Mouse (Mus musculus): Measurements from ENCODE around the gene Htr2a. TPM values are rescaled to one million over a fixed set of nuclear protein-coding genes. Genes with fewer than 3 reads are reported as not detected.
A peak's percentile ranks its signal among the peaks of the same experiment; 100 is the strongest.

Gene Htr2a
- polyA plus RNA-seq, 1 experiment: 0.05 TPM

DNA sequence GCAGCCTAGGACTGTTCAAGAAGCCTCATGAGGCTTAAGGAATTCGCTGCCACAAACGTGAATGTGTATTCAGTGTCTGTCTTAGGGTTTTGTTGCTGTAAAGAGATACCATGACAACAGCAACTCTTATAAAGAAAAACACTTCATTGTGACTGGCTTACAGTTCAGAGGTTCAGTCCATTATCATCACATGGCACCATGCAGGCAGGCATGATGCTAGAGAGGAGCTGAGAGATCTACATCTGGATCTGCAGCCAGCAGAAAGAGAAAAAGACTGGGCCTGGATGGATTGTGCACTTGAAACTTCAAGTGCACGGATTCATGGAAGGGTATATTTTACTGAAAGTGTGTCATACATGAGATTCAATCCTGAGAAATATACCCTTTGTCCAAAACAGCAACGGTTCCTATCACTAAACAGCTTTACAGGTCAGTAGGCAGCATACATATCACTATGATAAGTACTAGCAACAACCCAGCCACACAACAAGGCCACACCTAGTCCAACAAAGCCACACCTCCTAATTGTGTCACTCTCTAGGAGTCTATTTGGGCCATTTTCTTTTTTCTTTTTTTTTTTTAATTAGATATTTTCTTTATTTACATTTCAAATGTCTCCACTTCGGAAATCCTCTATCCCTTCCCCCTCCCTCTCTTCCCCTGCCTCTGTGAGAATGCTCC is 43.8 kb downstream of the Htr2a start:
- 90% methylated on average over 5 of the region's 5 CpGs for WGBS
- H3K36me3 ChIP-seq (ENCODE audit: control insufficient read depth, insufficient read depth, low read length): no peaks in the 10 kb centered on the region
- H3K4me1 ChIP-seq (replicated peaks; ENCODE audit: control insufficient read depth, insufficient read depth, low read length): no peaks in the 10 kb centered on the region
- no peak overlapping the region for H3K27ac ChIP-seq (ENCODE audit: control insufficient read depth, insufficient read depth, low read length)
- no peak for DNase-seq
- no peaks in the 10 kb centered on the region for H3K27me3 ChIP-seq (ENCODE audit: control insufficient read depth, insufficient read depth, low read length)
- TF ChIP-seq CTCF (IDR thresholded peaks at IDR 0.05; ENCODE audit: borderline replicate concordance, control insufficient read depth, extremely low read depth, insufficient read depth, low read length, poor library complexity): no peak
- no peak for TF ChIP-seq POLR2A (IDR thresholded peaks at IDR 0.05; ENCODE audit: control insufficient read depth, extremely low read depth, insufficient read depth, low read length, poor library complexity)
- no peak overlapping the region for H3K4me3 ChIP-seq (ENCODE audit: control insufficient read depth, insufficient read depth, low read length)

DNA sequence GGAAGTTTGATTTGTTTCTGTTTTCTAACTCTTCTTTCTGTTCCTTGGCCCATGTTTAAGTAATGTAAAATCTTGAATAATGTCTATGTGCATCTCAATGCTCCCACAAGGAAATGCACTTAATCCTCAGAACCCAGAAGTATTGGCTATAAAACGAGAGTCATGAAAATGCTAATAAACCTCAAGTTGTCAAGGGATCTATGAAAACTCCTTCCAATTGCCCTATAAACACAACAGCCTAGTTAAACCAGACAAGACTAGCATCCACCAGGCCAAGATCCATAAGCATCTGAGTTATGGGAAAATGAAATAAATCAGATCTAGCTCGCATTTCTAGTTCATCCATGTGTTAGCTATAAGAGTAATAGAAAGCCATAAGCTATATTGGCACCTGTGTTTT is 51.3 kb downstream of the Htr2a start:
- 100% methylated on average over 2 of the region's 2 CpGs for WGBS

DNA sequence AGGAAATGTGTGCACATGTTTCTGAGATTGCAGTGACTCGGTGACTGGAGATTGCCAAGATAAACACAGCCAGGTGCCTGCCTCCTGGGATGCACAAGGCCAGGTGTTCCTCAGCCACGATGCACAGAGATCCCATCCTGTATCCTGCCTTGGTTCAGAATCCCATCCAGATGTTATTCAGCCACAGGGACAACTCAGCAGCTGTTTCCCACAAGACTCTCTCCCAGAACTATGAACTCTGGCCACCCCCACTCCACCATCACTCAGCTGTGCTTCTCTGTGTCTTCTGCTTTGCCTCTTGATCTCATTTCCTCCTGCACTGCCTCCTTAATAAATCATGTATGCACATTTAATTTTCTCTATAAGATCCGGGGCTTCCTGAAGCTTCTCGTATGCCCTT is 56.1 kb downstream of the Htr2a start:
- H3K4me3 ChIP-seq (ENCODE audit: control insufficient read depth, insufficient read depth, low read length): no peak overlapping the region
- TF ChIP-seq CTCF (IDR thresholded peaks at IDR 0.05; ENCODE audit: borderline replicate concordance, control insufficient read depth, extremely low read depth, insufficient read depth, low read length, poor library complexity) (no peak), POLR2A (IDR thresholded peaks at IDR 0.05; ENCODE audit: control insufficient read depth, extremely low read depth, insufficient read depth, low read length, poor library complexity) (no peak)
- H3K36me3 ChIP-seq (ENCODE audit: control insufficient read depth, insufficient read depth, low read length): no peaks in the 10 kb centered on the region
- no peak for DNase-seq
- no peaks in the 10 kb centered on the region for H3K4me1 ChIP-seq (replicated peaks; ENCODE audit: control insufficient read depth, insufficient read depth, low read length)
- 50% methylated on average over 4 of the region's 4 CpGs for WGBS
- no peaks in the 10 kb centered on the region for H3K27me3 ChIP-seq (ENCODE audit: control insufficient read depth, insufficient read depth, low read length)
- no peak overlapping the region for H3K27ac ChIP-seq (ENCODE audit: control insufficient read depth, insufficient read depth, low read length)

More for the DNA sequence above, 51.3 kb downstream of the Htr2a start:
- Histone ChIP-seq H3K4me1 (replicated peaks; ENCODE audit: control insufficient read depth, insufficient read depth, low read length) (no peaks in the 10 kb centered on the region), H3K4me3 (ENCODE audit: control insufficient read depth, insufficient read depth, low read length) (no peak overlapping the region), H3K36me3 (ENCODE audit: control insufficient read depth, insufficient read depth, low read length) (no peaks in the 10 kb centered on the region), H3K27me3 (ENCODE audit: control insufficient read depth, insufficient read depth, low read length) (no peaks in the 10 kb centered on the region), H3K27ac (ENCODE audit: control insufficient read depth, insufficient read depth, low read length) (no peak overlapping the region)
- TF ChIP-seq CTCF (IDR thresholded peaks at IDR 0.05; ENCODE audit: borderline replicate concordance, control insufficient read depth, extremely low read depth, insufficient read depth, low read length, poor library complexity): no peak
- no peak for TF ChIP-seq POLR2A (IDR thresholded peaks at IDR 0.05; ENCODE audit: control insufficient read depth, extremely low read depth, insufficient read depth, low read length, poor library complexity)
- DNase-seq: no peak

DNA sequence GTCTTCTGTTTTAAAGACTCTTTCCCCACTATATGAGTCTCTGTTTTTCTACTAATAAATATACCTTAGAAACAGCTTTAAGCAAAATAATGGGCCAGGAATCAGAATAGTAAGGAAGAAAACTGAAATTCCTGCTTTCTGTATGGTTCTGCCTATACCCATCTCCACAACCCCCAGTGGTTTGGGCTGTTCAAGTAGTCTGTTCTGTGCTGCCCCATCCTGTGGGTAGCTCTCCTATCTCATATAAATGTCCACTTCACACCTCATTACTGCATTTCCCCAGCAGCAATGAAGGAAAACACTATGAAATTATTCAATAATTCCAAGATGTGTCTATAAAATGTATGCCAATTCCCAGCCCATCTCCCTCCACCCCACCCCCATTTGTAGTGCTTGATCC is 56.8 kb downstream of the Htr2a start:
- H3K4me1 ChIP-seq (replicated peaks; ENCODE audit: control insufficient read depth, insufficient read depth, low read length): no peaks in the 10 kb centered on the region
- H3K4me3 ChIP-seq (ENCODE audit: control insufficient read depth, insufficient read depth, low read length): no peak overlapping the region
- H3K27ac ChIP-seq (ENCODE audit: control insufficient read depth, insufficient read depth, low read length): no peak overlapping the region
- no peak for DNase-seq
- H3K36me3 ChIP-seq (ENCODE audit: control insufficient read depth, insufficient read depth, low read length): no peaks in the 10 kb centered on the region
- TF ChIP-seq CTCF (IDR thresholded peaks at IDR 0.05; ENCODE audit: borderline replicate concordance, control insufficient read depth, extremely low read depth, insufficient read depth, low read length, poor library complexity) (no peak), POLR2A (IDR thresholded peaks at IDR 0.05; ENCODE audit: control insufficient read depth, extremely low read depth, insufficient read depth, low read length, poor library complexity) (no peak)
- H3K27me3 ChIP-seq (ENCODE audit: control insufficient read depth, insufficient read depth, low read length): no peaks in the 10 kb centered on the region

DNA sequence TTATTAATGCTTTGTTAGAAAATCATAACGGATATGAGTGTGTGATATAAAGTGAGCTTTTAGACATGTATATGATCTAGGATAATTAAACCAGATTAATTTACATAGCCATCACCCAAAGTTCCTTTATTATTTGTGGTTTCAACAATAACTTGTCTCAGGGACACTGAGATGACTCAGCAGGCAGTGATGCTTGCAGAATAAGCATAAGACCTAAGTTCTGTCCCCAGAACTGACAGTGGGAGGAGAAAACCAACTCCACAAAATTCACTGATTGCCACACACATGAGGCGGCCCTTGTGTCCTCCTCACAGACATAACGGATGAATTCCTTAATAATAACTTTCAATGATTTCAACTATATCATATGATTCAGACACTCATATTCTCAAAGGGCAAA is 58.6 kb downstream of the Htr2a start:
- Histone ChIP-seq H3K4me3 (ENCODE audit: control insufficient read depth, insufficient read depth, low read length) (no peak overlapping the region), H3K4me1 (replicated peaks; ENCODE audit: control insufficient read depth, insufficient read depth, low read length) (0 out of 2 replicates have a peak, but pooled peaks cover 2% of the 10 kb centered on the region), H3K36me3 (ENCODE audit: control insufficient read depth, insufficient read depth, low read length) (no peaks in the 10 kb centered on the region), H3K27me3 (ENCODE audit: control insufficient read depth, insufficient read depth, low read length) (no peaks in the 10 kb centered on the region), H3K27ac (ENCODE audit: control insufficient read depth, insufficient read depth, low read length) (no peak overlapping the region)
- DNase-seq: no peak
- no peak for TF ChIP-seq POLR2A (IDR thresholded peaks at IDR 0.05; ENCODE audit: control insufficient read depth, extremely low read depth, insufficient read depth, low read length, poor library complexity)
- TF ChIP-seq CTCF (IDR thresholded peaks at IDR 0.05; ENCODE audit: borderline replicate concordance, control insufficient read depth, extremely low read depth, insufficient read depth, low read length, poor library complexity): no peak
- WGBS: 93% methylated on average over 3 of the region's 3 CpGs

DNA sequence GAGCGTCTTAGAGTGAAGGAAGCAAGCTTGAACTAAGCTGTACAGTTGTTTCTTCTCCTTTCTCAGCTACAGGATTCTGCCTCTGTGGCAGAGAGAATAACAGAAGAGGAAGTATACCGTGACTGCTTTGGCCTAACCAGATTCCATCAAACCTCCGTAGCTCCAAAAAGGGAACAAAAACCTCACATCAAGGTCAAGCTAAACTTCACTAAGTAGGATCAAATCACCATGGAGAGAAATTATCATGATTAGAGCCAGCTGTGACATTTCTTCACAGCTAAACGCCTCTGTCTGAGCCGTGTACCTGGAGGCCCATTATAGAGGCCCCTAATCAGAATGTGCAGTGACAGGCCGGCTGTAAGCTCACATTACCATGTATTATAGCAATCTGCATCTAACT is 63.3 kb downstream of the Htr2a start:
- no peak for DNase-seq
- Histone ChIP-seq H3K4me3 (ENCODE audit: control insufficient read depth, insufficient read depth, low read length) (no peak overlapping the region), H3K27me3 (ENCODE audit: control insufficient read depth, insufficient read depth, low read length) (no peaks in the 10 kb centered on the region), H3K27ac (ENCODE audit: control insufficient read depth, insufficient read depth, low read length) (no peak overlapping the region), H3K36me3 (ENCODE audit: control insufficient read depth, insufficient read depth, low read length) (no peaks in the 10 kb centered on the region), H3K4me1 (replicated peaks; ENCODE audit: control insufficient read depth, insufficient read depth, low read length) (0 out of 2 replicates have a peak, but pooled peaks cover 2% of the 10 kb centered on the region)
- WGBS: 28% methylated on average over 6 of the region's 6 CpGs
- no peak for TF ChIP-seq CTCF (IDR thresholded peaks at IDR 0.05; ENCODE audit: borderline replicate concordance, control insufficient read depth, extremely low read depth, insufficient read depth, low read length, poor library complexity)

DNA sequence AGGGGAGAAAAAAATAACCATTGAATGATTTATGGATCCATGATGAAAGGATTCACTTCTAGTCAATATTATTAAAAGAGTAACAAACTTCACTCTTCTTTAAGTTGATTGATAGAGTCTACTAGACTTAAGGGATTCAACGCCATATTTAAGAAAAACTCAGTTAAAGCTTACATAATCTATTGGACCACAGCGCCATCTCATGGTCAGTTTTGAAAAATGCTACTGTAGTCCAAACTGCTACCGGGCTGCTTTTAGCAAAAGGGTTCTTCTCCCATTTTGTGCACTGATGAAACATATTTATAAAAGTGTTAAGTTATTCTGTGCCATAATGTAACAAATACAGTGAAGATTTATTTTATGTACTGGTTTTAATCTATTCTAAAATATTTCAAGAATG is 68.4 kb downstream of the Htr2a start:
- Histone ChIP-seq H3K27ac (ENCODE audit: control insufficient read depth, insufficient read depth, low read length) (no peak overlapping the region), H3K4me1 (replicated peaks; ENCODE audit: control insufficient read depth, insufficient read depth, low read length) (no peaks in the 10 kb centered on the region), H3K27me3 (ENCODE audit: control insufficient read depth, insufficient read depth, low read length) (no peaks in the 10 kb centered on the region), H3K4me3 (ENCODE audit: control insufficient read depth, insufficient read depth, low read length) (no peak overlapping the region), H3K36me3 (ENCODE audit: control insufficient read depth, insufficient read depth, low read length) (no peaks in the 10 kb centered on the region)
- peak; percentile 21 for DNase-seq
- TF ChIP-seq CTCF (IDR thresholded peaks at IDR 0.05; ENCODE audit: borderline replicate concordance, control insufficient read depth, extremely low read depth, insufficient read depth, low read length, poor library complexity): no peak
- TF ChIP-seq POLR2A (IDR thresholded peaks at IDR 0.05; ENCODE audit: control insufficient read depth, extremely low read depth, insufficient read depth, low read length, poor library complexity): no peak
- 12% methylated on average over 3 of the region's 3 CpGs for WGBS

Data from thymus, adult 2 months (tissue).